Mouse (Mus musculus): ENCODE data around the gene Defb25. TPM values are rescaled to one million over a fixed set of nuclear protein-coding genes. Genes with fewer than 3 reads are reported as not detected.
"Not testable (repeated sequence)": the region's sequence is repeated elsewhere in the genome, so short reads cannot be mapped to it uniquely, and the experiment has no call there.

Gene Defb25
- polyA plus RNA-seq (2012; rRNA removed): not detected in 2 replicates

GRCm38 (mm10) chr2:152622953-152623352 lies at the start of gene Defb25:
Gene Defb25, minus strand, starts transcription at chr2:152623053.
- TF ChIP-seq POLR2A (IDR thresholded peaks at IDR 0.05; ENCODE audit: extremely low read depth, insufficient read depth, low read length): no peak
- no peak for TF ChIP-seq CTCF (IDR thresholded peaks at IDR 0.05; ENCODE audit: extremely low read depth, insufficient read depth, low read length)
- Histone ChIP-seq H3K4me3 (ENCODE audit: insufficient read depth, low read length) (no peak within 1 kb of the TSS), H3K4me1 (ENCODE audit: control insufficient read depth, insufficient read depth, low read length) (no peaks in the 10 kb centered on the region), H3K27ac (ENCODE audit: insufficient read depth, low read length) (no peak within 1 kb of the TSS)

- no peak overlapping the region for H3K27ac ChIP-seq (ENCODE audit: insufficient read depth, low read length)
- peaks cover 11% of the 10 kb centered on the region for H3K4me1 ChIP-seq (ENCODE audit: control insufficient read depth, insufficient read depth, low read length)
- no peak for TF ChIP-seq POLR2A (IDR thresholded peaks at IDR 0.05; ENCODE audit: extremely low read depth, insufficient read depth, low read length)
Measured at GRCm38 (mm10) chr2:152672166-152672565, 49.3 kb upstream of the Defb25 start.

GRCm38 (mm10) chr2:152671642-152671999 lies 48.8 kb upstream of the Defb25 start:
- H3K4me1 ChIP-seq (ENCODE audit: control insufficient read depth, insufficient read depth, low read length): peaks cover 11% of the 10 kb centered on the region
- no peak overlapping the region for H3K27ac ChIP-seq (ENCODE audit: insufficient read depth, low read length)
- H3K4me3 ChIP-seq (ENCODE audit: insufficient read depth, low read length): peak overlapping the region; percentile 72
- TF ChIP-seq CTCF (IDR thresholded peaks at IDR 0.05; ENCODE audit: extremely low read depth, insufficient read depth, low read length) (peak; percentile 61), POLR2A (IDR thresholded peaks at IDR 0.05; ENCODE audit: extremely low read depth, insufficient read depth, low read length) (no peak)

More at GRCm38 (mm10) chr2:152672166-152672565, 49.3 kb upstream of the Defb25 start:
- peak overlapping the region; percentile 72; the same call in 1 of the 2 replicates for H3K4me3 ChIP-seq (ENCODE audit: insufficient read depth, low read length)

- Histone ChIP-seq H3K4me1 (ENCODE audit: control insufficient read depth, insufficient read depth, low read length) (peaks cover 11% of the 10 kb centered on the region), H3K27ac (ENCODE audit: insufficient read depth, low read length) (no peak overlapping the region), H3K4me3 (ENCODE audit: insufficient read depth, low read length) (peak overlapping the region; percentile 72)
- TF ChIP-seq POLR2A (IDR thresholded peaks at IDR 0.05; ENCODE audit: extremely low read depth, insufficient read depth, low read length): no peak
- TF ChIP-seq CTCF (IDR thresholded peaks at IDR 0.05; ENCODE audit: extremely low read depth, insufficient read depth, low read length): no peak
Measured at GRCm38 (mm10) chr2:152670983-152671641, 48.3 kb upstream of the Defb25 start.

- Histone ChIP-seq H3K27ac (ENCODE audit: insufficient read depth, low read length) (peak overlapping the region; percentile 81; the same call in 1 of the 2 replicates), H3K4me3 (ENCODE audit: insufficient read depth, low read length) (peak overlapping the region; percentile 72), H3K4me1 (ENCODE audit: control insufficient read depth, insufficient read depth, low read length) (peaks cover 9% of the 10 kb centered on the region)
- TF ChIP-seq CTCF (IDR thresholded peaks at IDR 0.05; ENCODE audit: extremely low read depth, insufficient read depth, low read length) (no peak), POLR2A (IDR thresholded peaks at IDR 0.05; ENCODE audit: extremely low read depth, insufficient read depth, low read length) (no peak)
Measured at GRCm38 (mm10) chr2:152669639-152670484, 47.0 kb upstream of the Defb25 start.

- TF ChIP-seq CTCF (IDR thresholded peaks at IDR 0.05; ENCODE audit: extremely low read depth, insufficient read depth, low read length) (peak; percentile 89), POLR2A (IDR thresholded peaks at IDR 0.05; ENCODE audit: extremely low read depth, insufficient read depth, low read length) (peak; percentile 99)
- Histone ChIP-seq H3K4me3 (ENCODE audit: insufficient read depth, low read length) (peak within 1 kb of the TSS; percentile 72), H3K4me1 (ENCODE audit: control insufficient read depth, insufficient read depth, low read length) (peaks cover 9% of the 10 kb centered on the region), H3K27ac (ENCODE audit: insufficient read depth, low read length) (peak within 1 kb of the TSS; percentile 81; the same call in 1 of the 2 replicates)
Measured at GRCm38 (mm10) chr2:152669256-152669638, 46.4 kb upstream of the Defb25 start, which contains the start of gene H13. Gene H13, plus strand, starts transcription at chr2:152669461.

- not testable (repeated sequence) for H3K4me3 ChIP-seq (ENCODE audit: insufficient read depth, low read length); H3K4me1 ChIP-seq (ENCODE audit: control insufficient read depth, insufficient read depth, low read length); H3K27ac ChIP-seq (ENCODE audit: insufficient read depth, low read length)
Measured at GRCm38 (mm10) chr2:152666191-152666590, 43.3 kb upstream of the Defb25 start.

- no peak overlapping the region for H3K4me3 ChIP-seq (ENCODE audit: insufficient read depth, low read length)
- TF ChIP-seq CTCF (IDR thresholded peaks at IDR 0.05; ENCODE audit: extremely low read depth, insufficient read depth, low read length) (no peak), POLR2A (IDR thresholded peaks at IDR 0.05; ENCODE audit: extremely low read depth, insufficient read depth, low read length) (no peak)
- no peak overlapping the region for H3K27ac ChIP-seq (ENCODE audit: insufficient read depth, low read length)
- no peaks in the 10 kb centered on the region for H3K4me1 ChIP-seq (ENCODE audit: control insufficient read depth, insufficient read depth, low read length)
Measured at GRCm38 (mm10) chr2:152661163-152661562, 38.3 kb upstream of the Defb25 start.

GRCm38 (mm10) chr2:152657398-152657797 lies 34.5 kb upstream of the Defb25 start:
- Histone ChIP-seq H3K4me3 (ENCODE audit: insufficient read depth, low read length) (no peak overlapping the region), H3K27ac (ENCODE audit: insufficient read depth, low read length) (no peak overlapping the region), H3K4me1 (ENCODE audit: control insufficient read depth, insufficient read depth, low read length) (peaks cover 6% of the 10 kb centered on the region)
- no peak for TF ChIP-seq POLR2A (IDR thresholded peaks at IDR 0.05; ENCODE audit: extremely low read depth, insufficient read depth, low read length)
- TF ChIP-seq CTCF (IDR thresholded peaks at IDR 0.05; ENCODE audit: extremely low read depth, insufficient read depth, low read length): peak; percentile 36
